Mouse (Mus musculus) adrenal gland (tissue): ENCODE data around the gene Mical3.

Source experiments
- intact Hi-C: fragments of 180-260 bp; cut with DNase I; formaldehyde crosslinking; loops from one replicate; pipeline ENCODE4 v1.15.1; 2025

Mical3 gene

DNA sequence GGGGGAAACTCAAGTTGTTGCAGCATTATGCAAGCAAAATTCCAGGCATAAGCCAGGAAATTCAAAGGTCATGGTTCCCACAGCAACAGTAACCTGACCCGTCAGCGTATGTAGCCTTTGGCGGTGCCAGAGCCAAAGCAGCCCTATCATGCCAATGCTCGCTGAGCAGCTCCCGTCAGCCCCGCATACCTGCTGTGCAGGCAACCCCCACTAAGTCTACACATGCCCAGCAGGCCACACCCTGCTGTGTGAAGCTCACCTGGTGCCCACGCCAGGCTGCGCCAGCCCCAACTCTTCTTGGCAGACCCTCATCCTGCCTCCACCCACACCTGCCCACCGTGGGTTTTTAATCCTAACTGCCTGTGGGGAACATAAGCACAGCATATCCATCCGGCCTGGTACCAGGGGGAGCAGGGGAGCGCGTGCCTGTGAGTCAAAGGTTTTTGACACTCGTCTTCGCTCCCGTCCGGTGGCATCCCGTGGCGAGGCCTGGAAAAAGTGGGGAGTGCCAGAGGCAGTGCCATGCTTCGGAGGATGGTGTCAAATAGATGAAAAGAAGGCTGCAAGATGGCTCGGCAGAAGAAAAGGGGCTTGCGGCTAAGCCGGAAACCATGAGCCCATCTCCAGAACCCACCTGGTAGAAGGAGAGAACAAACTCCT is 43.1 kb downstream of the Mical3 start:
- intact Hi-C loops = no loop called here

DNA sequence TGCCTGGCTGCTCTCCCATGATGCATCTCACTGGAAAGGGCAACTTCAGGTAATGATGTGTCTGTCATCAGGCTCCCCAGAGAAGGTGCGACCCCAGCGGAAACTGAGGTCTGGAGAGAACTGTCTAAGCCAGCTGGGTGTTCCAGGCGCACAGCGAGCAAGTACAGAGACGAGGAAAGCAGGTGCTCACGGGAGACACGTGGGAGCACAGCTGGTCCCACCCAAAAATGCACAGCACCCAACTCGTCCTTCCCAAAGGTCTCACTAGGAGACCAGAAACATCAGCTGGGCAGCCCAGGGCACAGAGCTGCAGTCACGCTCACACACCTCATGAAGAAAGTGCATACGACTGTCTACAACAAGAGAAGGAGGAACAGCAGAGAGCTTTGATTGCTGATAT is 43.7 kb downstream of the Mical3 start:
- intact Hi-C loops = no loop called here

DNA sequence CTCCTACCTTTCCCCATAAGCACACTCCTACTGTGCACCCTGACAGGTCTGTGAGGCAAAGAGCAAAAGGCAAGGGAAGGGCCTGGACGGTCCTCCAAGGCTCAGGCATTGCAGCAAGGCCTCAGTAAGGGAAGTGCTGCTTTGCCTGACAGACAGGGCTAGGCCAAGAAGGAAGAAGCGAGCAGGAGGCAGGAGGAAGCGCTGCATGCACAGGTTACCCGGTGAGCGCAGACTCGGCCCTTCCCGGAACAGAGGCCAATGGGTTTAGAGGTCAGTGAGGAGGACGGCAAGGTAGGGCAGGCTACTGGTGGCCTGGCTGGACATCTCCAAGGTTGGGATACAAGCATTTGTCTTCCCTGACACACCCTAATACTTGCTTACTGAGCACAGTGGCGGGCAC is 44.6 kb downstream of the Mical3 start:
- intact Hi-C loops = no loop called here

DNA sequence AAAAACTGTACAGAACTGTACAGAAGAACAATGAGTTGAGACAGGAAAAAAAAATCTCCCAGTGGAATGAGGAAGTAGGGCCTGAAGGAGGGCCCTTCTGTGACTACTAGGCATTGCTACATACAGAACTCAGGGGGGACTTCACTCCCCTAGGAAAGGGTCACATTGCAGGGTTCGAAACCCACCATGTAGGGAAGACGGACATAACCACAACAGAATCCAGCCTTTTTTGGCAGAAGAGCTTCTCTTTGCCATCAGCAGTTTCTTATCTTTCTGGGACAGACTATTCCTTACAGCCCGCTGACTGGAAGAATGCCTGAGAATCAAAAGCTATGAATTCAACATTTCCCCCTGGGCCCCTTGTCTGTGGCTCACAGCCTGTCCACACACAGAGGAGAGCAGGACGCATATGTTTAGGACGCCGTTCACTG is 46.7 kb downstream of the Mical3 start:
- intact Hi-C loops = no loop called here

DNA sequence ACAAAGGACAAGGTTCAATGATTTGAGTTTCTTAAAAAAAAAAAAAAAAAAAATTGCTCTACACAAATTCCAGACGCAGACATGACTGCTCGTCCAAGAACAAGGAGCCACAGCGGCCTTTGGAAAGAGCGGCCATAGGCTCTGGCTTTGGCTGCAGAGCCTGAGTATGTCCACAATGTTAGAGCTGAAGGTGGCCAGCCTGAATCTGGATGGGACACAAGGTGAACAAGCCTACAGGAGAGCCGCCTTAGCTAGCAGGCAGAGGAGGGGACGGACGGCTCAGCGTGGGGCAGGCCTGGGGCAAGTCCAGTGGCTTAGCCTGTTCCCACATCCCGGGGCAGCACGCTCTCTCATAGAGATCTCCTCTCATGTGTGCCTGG is 48.7 kb downstream of the Mical3 start:
- intact Hi-C loops = no loop called here

DNA sequence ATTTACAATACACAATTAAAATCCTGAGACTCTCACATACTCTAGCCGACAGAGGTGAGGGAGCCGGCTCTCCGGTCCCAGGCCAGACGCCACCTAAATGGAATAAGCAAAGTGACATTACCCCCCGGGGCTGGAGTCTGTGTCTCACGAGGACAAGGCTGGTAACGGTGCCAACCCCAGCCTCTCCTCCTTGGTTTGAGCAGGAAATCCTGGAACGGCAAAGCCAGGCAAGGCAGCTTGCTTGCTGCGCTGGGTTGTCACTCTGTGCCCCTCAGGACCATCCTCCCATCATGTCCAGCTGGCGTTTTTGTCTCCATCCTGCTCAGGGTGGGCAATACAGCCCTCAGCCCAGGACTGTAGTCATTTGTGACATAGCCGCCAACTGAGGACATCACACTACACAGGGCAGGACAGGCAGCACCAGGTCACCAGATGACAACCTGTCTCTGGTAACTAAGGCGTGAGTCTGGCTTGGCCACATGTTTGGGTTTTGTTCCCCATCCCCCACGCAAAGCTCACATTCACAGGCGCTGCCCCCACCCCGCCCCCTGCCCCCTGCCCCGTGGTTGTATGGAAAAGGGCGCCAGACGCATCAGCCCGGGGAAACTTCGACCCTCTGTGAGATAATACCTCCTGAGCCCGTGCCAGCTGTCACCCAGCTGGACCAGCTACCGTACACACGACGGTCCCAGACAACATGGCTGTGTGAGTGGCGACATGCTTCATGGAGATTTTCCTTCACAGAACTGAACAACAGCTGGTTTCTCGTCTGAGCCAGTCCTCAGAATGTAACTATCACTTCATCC is 49.3 kb downstream of the Mical3 start:
- intact Hi-C loops = no loop called here

DNA sequence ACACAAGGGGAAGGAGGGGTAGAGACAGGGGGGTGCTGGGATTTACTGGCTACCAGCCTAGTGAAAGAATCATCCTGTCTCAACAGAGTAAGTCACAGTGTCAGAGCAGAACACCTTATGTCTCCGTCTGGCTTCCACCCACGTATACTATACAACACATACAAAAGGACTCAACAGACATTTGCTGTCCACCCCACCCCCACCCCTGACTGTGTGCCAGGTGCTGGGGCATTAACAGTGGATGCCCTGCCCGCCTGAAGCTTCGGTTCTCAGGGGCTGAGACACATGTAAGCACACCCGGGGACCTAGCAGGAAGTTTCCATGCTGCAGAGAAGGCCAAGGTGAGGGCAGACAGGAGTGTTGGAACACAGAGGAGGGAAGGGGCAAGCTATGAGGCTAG is 52.6 kb downstream of the Mical3 start:
- intact Hi-C loops = no loop called here

DNA sequence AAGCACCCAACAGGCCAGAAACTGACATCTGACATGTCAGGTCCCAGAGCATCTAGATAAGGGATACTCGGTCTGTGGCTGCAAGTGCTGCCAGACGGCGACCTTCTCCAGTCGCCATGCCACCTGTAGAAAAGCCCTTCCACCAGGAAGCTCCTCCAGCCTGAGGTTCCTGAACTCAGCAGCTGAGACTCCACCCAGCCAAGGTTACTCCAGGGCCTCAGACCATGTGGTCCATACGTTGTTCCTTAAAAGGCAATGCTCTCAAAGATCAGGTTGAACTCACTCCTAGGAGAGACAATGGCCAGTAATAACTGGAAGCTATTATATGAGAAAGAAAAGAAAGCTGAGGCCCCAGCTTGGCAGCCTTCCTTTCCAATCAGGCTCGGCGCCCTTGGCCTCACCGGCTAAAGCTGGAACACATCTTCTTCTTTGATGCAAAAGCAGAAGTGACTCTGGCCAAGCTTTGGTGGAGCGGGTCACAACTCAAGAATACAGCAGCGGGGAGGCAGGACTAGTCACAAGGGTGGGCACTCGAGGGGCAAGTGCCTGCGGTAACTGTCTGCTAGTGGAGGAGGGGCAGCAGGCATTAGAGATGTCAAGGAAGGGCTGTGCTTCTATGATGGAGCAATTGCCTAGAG is 53.8 kb downstream of the Mical3 start:
- intact Hi-C loops = no loop called here

DNA sequence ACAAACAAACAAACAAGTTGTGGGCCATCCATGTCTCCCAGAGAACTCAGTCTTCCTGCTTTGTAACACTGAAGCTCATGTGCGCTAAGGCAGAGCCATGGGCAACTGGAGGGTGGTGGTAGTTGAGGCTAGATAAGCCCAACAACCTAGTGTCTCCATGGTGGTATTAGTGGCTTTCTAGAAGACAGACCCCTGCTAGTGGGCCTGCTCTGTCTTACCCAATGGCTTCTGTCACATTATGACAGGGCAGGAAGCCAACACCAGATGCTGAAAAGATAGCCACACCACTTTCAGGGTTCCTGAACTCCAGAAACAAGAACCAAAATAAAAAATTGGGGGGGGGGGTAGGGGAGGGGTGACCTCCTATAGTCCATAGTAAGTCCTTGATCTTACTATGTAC is 55.0 kb downstream of the Mical3 start:
- intact Hi-C loops = no loop called here

DNA sequence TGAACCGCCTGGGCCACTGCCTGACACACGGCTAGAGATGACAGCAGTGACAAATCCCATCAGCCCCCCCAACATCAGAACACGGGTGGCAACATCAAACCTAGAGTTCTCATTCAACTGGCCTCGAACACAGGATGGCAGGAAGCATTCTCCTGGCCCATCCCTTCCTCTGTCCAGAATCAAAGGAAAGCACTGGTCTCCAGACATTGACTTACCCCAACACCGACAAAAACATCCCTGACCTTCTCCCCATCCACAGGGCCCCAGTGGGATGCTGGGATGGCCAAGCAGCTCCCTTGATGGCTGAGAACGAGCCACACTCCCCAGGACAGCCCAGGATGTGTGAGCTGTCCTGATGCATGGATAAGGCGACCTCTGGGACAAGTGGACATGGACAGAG is 57.5 kb downstream of the Mical3 start:
- intact Hi-C loops = no loop called here

DNA sequence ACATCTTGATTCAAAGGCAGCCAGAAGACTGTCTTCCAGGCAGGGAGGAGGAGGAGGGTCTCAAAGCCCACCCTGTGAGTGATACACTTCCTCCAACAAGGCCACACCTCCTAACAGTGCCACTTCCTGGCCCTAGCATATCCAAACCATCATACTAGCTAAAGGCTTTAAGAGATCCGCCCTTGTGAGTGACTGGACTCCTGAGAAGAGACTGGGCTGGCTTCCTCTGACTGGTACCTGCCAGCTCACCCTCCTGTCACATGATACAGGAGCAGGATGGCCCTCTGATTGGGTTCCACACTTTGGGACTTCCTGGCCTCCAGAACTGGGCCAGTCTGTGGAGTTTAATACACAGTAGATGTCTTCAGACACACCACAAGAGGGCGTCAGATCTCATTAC is 58.2 kb downstream of the Mical3 start:
- intact Hi-C loops = no loop called here

DNA sequence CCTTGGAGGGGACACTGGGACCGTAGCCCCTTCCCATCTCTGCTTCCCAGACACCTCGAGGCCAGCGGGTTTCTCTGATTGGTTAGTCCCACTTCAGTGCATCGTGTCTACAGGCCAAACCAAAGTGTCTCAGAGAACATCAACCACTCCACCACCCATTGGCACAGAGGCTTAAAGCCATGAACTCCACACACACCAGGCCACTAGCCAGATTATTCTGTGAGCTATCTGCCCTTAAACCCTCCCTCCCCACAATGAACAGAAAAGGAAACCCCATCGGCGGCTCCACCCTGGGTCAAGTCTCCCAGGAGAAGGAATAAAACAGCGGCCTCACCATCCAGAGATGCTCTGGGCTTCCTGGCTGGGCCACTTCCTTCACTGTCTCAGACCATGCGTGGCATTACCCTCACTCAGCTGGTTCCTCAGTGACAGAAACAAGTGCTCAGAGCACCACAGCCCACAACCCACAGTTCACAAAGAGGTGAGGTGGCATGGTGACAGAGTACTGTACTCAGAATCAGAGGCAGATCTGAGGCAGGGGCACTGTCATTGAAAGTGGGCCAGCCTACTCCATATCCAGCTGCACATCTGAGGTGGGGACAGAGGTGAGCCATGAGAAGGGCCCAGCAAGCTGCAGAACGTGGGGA is 60.1 kb downstream of the Mical3 start:
- intact Hi-C loops = no loop called here

DNA sequence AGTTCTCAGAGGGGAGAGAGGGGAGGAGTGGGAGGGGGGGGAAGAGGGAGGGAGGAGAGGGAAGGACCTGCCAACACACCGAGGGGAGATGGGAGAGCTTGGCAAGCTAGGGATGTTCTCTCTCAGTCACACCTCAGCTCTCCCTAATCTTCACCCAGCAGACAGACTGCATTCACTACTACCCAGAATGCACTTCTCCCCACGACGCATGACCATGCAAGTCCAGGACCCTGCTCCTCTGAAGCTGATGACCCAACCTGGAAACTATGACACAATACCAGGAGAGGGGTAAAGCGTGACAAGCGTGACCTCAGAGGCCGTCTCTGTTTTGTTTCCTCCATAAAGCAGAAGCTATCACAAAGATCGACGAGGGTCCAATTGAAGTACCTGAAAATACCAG is 61.6 kb downstream of the Mical3 start:
- intact Hi-C loops = no loop called here

DNA sequence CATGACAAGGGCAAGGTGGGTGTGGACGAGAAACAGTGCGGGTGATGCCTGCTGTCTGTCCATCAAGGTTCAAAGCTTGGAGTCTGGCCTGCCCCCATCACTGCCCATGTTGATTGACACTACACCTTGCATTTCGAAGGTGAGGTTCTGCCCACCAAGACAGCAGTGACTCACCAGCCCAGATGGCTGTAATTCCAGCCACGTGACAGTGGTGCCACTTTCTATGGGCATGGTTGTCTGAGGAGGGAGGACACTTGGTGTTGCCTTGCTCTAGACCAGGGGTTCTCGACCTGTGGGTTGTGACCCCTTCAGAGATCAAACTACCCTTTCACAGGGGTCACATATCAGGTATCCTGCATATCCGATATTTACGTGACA is 62.7 kb downstream of the Mical3 start:
- intact Hi-C loops = no loop called here

DNA sequence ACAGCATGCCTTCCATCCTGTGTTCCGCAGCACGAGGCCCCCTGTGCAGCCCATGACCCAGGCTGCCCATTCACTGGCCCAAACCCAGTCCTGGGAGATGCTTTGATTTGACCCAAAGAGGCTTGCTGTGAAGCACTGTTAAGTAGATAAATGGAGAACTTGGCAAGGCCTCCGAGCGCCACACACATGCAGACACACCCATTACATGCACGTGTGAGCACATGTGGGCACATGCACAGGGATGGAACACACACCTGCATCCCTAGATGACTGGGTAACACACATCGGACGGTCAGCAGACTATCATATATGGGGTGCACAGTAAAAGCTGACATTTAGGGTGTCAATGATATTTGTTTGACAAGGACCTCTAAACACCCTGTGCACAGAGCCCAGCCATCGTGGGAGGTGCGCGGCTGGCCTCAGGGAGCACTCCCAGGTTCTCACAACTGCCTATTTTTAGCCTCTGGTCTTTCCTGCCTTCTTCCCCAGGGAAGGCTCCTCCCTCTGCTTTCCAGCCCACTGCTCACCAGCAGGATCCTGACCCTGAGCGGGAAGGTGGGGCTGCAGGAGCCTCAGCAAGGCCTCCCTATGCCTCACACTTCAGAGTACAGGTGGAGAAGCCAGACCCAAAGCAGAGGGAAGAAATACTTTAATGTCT is 63.2 kb downstream of the Mical3 start:
- intact Hi-C loops = no loop called here

DNA sequence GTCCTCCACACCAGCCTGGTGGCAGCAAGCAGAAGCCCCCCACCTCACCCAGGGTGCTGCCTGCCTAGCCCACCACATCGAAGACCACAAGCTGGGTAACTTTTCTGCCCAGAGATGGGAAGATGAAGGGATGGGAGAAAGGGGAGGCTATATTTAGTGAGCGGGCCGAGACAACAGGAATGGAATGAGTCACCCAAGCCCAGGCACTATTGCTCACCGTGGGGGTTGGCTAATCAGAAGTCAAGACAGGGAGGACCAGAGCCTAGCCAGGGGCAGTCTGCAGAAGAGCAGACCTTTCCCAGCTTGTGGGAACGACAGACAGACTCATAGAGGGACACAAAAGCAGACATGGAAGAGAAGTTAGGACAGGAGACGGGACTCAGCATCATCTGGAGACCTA is 64.0 kb downstream of the Mical3 start:
- intact Hi-C loops = no loop called here

DNA sequence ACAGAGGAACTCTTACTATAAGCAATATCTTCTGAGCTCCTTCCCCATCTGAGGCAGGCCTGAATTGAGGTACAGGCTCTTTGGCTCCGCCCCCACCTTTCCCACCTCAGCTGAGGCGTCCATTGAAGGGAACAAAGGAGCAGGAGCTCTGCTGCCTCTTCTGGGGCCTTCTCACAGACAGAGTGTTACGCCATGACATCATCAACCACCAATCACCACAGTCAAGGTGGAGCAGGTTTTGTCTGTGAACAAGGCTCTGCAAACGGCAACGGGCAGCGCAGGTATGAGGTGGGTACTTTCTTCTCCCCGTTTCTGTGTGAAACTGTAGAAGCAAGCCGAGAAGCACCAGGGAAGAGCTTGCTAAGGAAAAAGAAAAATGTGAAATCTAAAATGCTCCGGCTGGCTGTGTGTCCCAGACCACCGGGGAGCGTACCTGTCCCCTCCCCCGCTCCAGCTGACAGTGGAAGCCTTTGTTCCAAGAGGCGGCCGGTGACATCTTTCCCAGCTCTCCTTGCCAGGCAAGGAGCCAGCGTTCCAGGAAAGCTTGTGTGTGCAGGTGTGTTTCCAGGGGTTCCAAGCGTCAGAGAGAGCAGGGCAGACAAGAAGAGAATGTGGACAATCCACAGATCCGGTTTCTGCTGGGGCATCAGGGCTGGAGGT is 66.3 kb downstream of the Mical3 start:
- intact Hi-C loops = no loop called here

DNA sequence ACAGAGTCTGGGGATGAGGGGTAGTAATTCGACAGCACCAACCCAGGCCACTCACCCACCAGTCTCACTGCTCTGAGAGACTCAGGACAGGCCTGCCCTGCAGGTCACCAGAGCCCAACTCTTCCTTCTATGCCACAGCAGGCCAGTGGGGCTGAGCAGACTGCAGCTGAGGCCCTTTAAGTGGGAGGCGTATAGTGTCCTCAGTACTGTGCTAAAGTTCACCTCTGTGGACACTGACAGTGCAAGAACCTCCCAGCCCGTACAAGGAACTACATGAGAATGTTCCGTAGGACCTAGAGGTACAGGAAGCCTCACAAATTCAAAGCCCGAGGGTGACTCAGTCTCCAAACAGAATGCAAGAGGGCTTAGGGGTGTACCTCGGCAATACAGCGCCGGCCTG is 67.0 kb downstream of the Mical3 start:
- intact Hi-C loops = no loop called here

DNA sequence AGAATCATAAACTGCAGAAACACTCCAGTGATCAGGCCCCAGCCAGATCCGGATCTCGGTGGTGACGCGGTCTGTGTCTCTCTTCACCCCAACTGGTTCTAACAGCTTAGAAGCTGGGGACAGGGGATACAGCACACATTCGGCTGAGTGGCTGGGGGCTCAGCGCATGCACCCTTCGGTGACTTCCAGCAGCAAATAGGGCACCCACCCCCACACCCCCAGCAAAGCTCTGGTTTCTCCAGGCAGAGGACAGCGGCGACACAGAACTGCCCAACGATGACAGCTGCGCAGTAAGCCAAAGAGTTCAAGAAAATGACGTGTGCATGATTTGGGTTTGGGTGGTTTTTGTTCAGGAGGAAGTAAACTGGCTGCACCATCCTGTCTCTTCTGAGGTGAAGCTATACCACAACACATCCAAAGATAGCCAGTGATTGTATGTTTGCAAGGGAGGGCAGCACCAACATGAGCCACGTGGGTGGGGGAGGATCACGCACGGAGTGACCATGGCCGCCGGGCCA is 67.8 kb downstream of the Mical3 start:
- intact Hi-C loops = no loop called here

DNA sequence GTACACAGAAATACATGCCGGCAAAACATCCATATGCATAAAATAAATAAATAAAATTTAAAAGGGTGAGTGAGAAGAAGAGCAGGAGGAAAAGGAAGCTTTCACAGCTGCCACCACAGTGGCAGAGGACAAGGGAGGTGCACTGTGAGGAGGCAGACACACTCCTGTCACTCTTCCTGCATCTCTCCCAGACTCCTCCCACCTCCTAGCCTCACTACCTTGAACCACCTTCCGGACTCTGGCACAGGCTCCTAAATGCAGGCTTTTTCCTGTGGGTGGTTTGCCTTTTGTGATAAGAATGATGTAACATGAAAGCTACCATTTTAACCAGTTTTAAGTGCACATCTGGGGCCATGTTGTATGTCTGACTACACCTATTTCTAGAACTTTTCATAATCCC is 72.8 kb downstream of the Mical3 start:
- intact Hi-C loops = no loop called here
